Mouse (Mus musculus) midbrain, postnatal 0 days (tissue): Measurements from ENCODE around the gene Them5. TPM values are rescaled to one million over a fixed set of nuclear protein-coding genes. Genes with fewer than 3 reads are reported as not detected.

Experiments used
- ATAC-seq: fragments of 200-750 bp; cut with Nextera tagmentation; 2 replicates; pipeline ENCODE4 v1.8.0; 2017; ENCODE audit warnings: moderate number of reproducible peaks, mild to moderate bottlenecking, moderate TSS enrichment, moderate library complexity; ENCODE audit not compliant: low FRiP score
- DNase-seq: peaks from one replicate; pipeline ENCODE4 v3.0.0-alpha.2; 2015; ENCODE audit warnings: low spot score
- H3K27ac ChIP-seq: fragments of 300-500 bp; sonication (generic); 2 replicates; pipeline ENCODE4 v1.5.1; 2014; ENCODE audit warnings: low read depth, mild to moderate bottlenecking, low read length, mixed read lengths
- H3K27me3 ChIP-seq: fragments of 300-500 bp; sonication (generic); 2 replicates; pipeline ENCODE4 v1.6.1; 2014; ENCODE audit warnings: low read length, control low read depth, mixed read lengths; ENCODE audit not compliant: insufficient read depth
- H3K36me3 ChIP-seq: fragments of 300-500 bp; sonication (generic); 2 replicates; pipeline ENCODE4 v1.6.1; 2014; ENCODE audit warnings: low read length, control low read depth, mixed read lengths; ENCODE audit not compliant: insufficient read depth
- H3K4me1 ChIP-seq: fragments of 300-500 bp; sonication (generic); 2 replicates; pipeline ENCODE4 v1.6.1; 2014; ENCODE audit warnings: mild to moderate bottlenecking, control low read depth, antibody characterized with exemption, low read length, mixed read lengths; ENCODE audit not compliant: insufficient read depth
- H3K4me2 ChIP-seq: fragments of 300-500 bp; sonication (generic); 2 replicates; pipeline ENCODE4 v1.6.1; 2014; ENCODE audit warnings: low read depth, mild to moderate bottlenecking, low read length, mixed read lengths; ENCODE audit not compliant: poor library complexity, severe bottlenecking
- H3K4me3 ChIP-seq: fragments of 300-500 bp; sonication (generic); 2 replicates; pipeline ENCODE4 v1.5.1; 2014; ENCODE audit warnings: low read depth, mild to moderate bottlenecking, low read length, moderate library complexity
- H3K9ac ChIP-seq: fragments of 300-500 bp; sonication (generic); replicated peaks from 2 replicates; pipeline ENCODE4 v1.6.1; 2014; ENCODE audit warnings: mild to moderate bottlenecking, low read length, moderate library complexity, mixed read lengths; ENCODE audit not compliant: poor library complexity, severe bottlenecking
- H3K9me3 ChIP-seq: fragments of 300-500 bp; sonication (generic); 2 replicates; pipeline ENCODE4 v1.6.1; 2016; ENCODE audit warnings: low read length, control low read depth
- CTCF ChIP-seq: IDR thresholded peaks from 2 replicates; pipeline ENCODE4 v1.5.1; 2016; ENCODE audit warnings: antibody characterized with exemption, mild to moderate bottlenecking
- WGBS: fragments of 180-500 bp; shearing (Covaris S2); extraction: QIAGEN DNeasy Blood & Tissue Kit; methylation state at CpG from one replicate; pipeline ENCODE4 v1.1.7; 2014; 5-methylcytosine and 5-hydroxymethylcytosine counted together
- polyA plus RNA-seq: library from polyadenylated mRNA; unstranded; fragments of >200 nt; fragmentation: Nextera tagmentation; extraction: Ambion mirVana; gene quantifications from 2 replicates; pipeline ENCODE4 v1.2.1, GENCODE M21; 2015
- total RNA-seq: library from RNA; depleted of rRNA; stranded (reverse); fragments of >200 nt; gene quantifications from 2 replicates; pipeline ENCODE4 v1.2.3, GENCODE M21; 2014; rRNA removed

Them5 gene
- total RNA-seq (0.16 TPM in 1 of 2 replicates, not detected in the other), polyA plus RNA-seq (not detected in 2 replicates)

DNA sequence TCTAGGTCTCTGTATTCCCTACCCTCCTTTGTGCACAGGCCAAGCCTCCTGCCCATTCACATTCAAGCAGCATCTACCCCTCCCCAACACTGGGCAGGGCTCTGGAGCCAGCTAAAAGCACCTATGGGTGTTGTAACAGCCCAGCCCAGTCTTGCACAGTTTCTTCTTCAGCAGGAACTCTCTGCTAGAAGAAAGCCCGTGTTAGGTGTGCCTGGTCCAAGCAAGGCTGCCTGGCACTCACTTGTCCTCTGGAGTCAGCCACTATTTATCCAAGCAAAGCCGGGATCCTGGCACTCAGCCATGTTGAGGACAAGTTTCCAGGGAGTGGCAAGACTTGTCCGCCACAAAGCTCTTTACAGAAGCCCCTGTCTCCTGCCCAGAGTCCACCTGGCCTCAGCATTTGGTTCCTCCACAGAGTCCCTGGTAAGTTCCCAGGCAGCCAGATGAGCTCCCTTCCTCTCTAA is at the start of gene Them5:
Them5 (plus strand) TSS at position 141 of the 464 bp plus-strand sequence.
- DNase-seq, result peak; percentile 51
- no peaks in the 10 kb centered on the region for H3K27me3 ChIP-seq
- H3K9ac ChIP-seq, result no peak within 1 kb of the TSS
- H3K27ac ChIP-seq, result no peak within 1 kb of the TSS
- H3K9me3 ChIP-seq, result no peaks in the 10 kb centered on the region
- H3K36me3 ChIP-seq, result no peaks in the 10 kb centered on the region
- no peak for ATAC-seq
- no peak for TF ChIP-seq CTCF
- H3K4me1 ChIP-seq, result no peaks in the 10 kb centered on the region
- no peak within 1 kb of the TSS for H3K4me3 ChIP-seq
- 41% methylated on average over 3 of the region's 3 CpGs for WGBS
- no peak within 1 kb of the TSS for H3K4me2 ChIP-seq

GRCm38 (mm10) chr3:94305457-94305856 is 36.4 kb upstream of the Them5 start:
- H3K36me3 ChIP-seq, result no peaks in the 10 kb centered on the region
- ATAC-seq (no peak), DNase-seq (no peak)
- 0 out of 2 replicates have a peak, but pooled peaks cover 3% of the 10 kb centered on the region for H3K4me1 ChIP-seq
- whole genome bisulfite sequencing, result 78% methylated on average over 1 of the region's 1 CpGs
- H3K27me3 ChIP-seq, result no peaks in the 10 kb centered on the region
- TF ChIP-seq CTCF, result no peak
- no peak overlapping the region for H3K4me2 ChIP-seq
- H3K9me3 ChIP-seq, result no peaks in the 10 kb centered on the region
- no peak overlapping the region for H3K27ac ChIP-seq
- H3K4me3 ChIP-seq, result no peak overlapping the region
- H3K9ac ChIP-seq, result no peak overlapping the region

DNA sequence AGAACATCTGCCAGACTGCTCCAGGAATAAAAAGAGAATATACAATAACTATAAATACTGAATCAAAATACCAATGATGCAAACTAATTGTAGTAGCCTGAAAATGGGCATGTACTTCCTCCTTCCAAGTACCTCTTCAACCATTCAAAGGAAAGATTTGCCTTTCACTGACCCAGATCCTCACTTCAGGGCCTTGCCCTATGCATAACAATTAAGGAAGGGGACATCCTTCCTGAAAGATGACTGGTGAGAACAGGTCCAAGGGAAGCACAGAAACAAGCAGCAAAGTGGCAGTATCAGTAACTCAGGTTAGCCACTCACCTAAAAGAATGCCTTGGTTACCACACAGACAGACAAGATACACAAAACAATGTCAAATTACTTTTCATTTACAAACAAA is 34.9 kb upstream of the Them5 start:
- Histone ChIP-seq H3K27me3 (no peaks in the 10 kb centered on the region), H3K27ac (no peak overlapping the region), H3K9me3 (no peaks in the 10 kb centered on the region), H3K4me3 (no peak overlapping the region), H3K4me2 (no peak overlapping the region), H3K4me1 (0 out of 2 replicates have a peak, but pooled peaks cover 3% of the 10 kb centered on the region), H3K9ac (no peak overlapping the region), H3K36me3 (no peaks in the 10 kb centered on the region)
- ATAC-seq (no peak), DNase-seq (no peak)
- TF ChIP-seq CTCF, result no peak

GRCm38 (mm10) chr3:94309633-94310363 is 32.1 kb upstream of the Them5 start, which contains the start of gene Them4:
Gene Them4 (plus strand): TSS chr3:94310089.
- ATAC-seq (peak; percentile 100), DNase-seq (peak; percentile 96)
- peak; percentile 27; the same call in 1 of the 2 replicates for TF ChIP-seq CTCF
- no peaks in the 10 kb centered on the region for H3K36me3 ChIP-seq
- H3K9ac ChIP-seq, result peak within 1 kb of the TSS; percentile 86
- H3K4me2 ChIP-seq, result peak within 1 kb of the TSS; percentile 52
- WGBS, result 1% methylated on average over 47 of the region's 47 CpGs
- H3K4me1 ChIP-seq, result 0 out of 2 replicates have a peak, but pooled peaks cover 3% of the 10 kb centered on the region
- H3K27me3 ChIP-seq, result no peaks in the 10 kb centered on the region
- no peaks in the 10 kb centered on the region for H3K9me3 ChIP-seq
- peak within 1 kb of the TSS; percentile 78 for H3K27ac ChIP-seq
- peak within 1 kb of the TSS; percentile 66 for H3K4me3 ChIP-seq

GRCm38 (mm10) chr3:94310491-94310890 is 31.4 kb upstream of the Them5 start:
- H3K4me1 ChIP-seq, result 0 out of 2 replicates have a peak, but pooled peaks cover 3% of the 10 kb centered on the region

GRCm38 (mm10) chr3:94310911-94311310 is 31.0 kb upstream of the Them5 start:
- Histone ChIP-seq H3K27ac (0 out of 2 replicates have a peak overlapping the region, but pooled peaks have one; percentile 78), H3K4me2 (peak overlapping the region; percentile 52), H3K9me3 (no peaks in the 10 kb centered on the region), H3K36me3 (no peaks in the 10 kb centered on the region), H3K4me3 (peak overlapping the region; percentile 66), H3K9ac (0 out of 2 replicates have a peak overlapping the region, but pooled peaks have one; percentile 86), H3K4me1 (0 out of 2 replicates have a peak, but pooled peaks cover 3% of the 10 kb centered on the region), H3K27me3 (no peaks in the 10 kb centered on the region)
- no peak for TF ChIP-seq CTCF
- peak; percentile 2 for DNase-seq
- no peak for ATAC-seq
- 70% methylated on average over 6 of the region's 6 CpGs for WGBS

More at GRCm38 (mm10) chr3:94310491-94310890, 31.4 kb upstream of the Them5 start:
- no peaks in the 10 kb centered on the region for H3K27me3 ChIP-seq
- H3K36me3 ChIP-seq, result no peaks in the 10 kb centered on the region
- ATAC-seq, result no peak
- DNase-seq, result peak; percentile 11
- no peak for TF ChIP-seq CTCF
- H3K9ac ChIP-seq, result peak overlapping the region; percentile 86
- H3K9me3 ChIP-seq, result no peaks in the 10 kb centered on the region
- peak overlapping the region; percentile 66 for H3K4me3 ChIP-seq
- 36% methylated on average over 7 of the region's 7 CpGs for WGBS
- peak overlapping the region; percentile 78 for H3K27ac ChIP-seq
- peak overlapping the region; percentile 52 for H3K4me2 ChIP-seq
